Mouse (Mus musculus) liver, embryonic 11.5 days (tissue): Measurements from ENCODE around the gene Cdadc1. TPM values are rescaled to one million over a fixed set of nuclear protein-coding genes. Genes with fewer than 3 reads are reported as not detected.
A peak's percentile ranks its signal among the peaks of the same experiment; 100 is the strongest.

Experiments
- ATAC-seq: fragments of 200-750 bp; cut with Nextera tagmentation; replicated peaks from 2 replicates; pipeline ENCODE4 v1.8.0; 2017; ENCODE audit warnings: moderate number of reproducible peaks, mild to moderate bottlenecking, moderate TSS enrichment, moderate library complexity; ENCODE audit not compliant: low FRiP score
- DNase-seq: peaks from one replicate; pipeline ENCODE4 v3.0.0-alpha.2; 2017; ENCODE audit warnings: low spot score
- H3K27ac ChIP-seq: fragments of 300-500 bp; sonication (generic); 2 replicates; pipeline ENCODE4 v1.5.1; 2014; ENCODE audit warnings: mild to moderate bottlenecking, low read depth, low read length, control low read depth
- H3K27me3 ChIP-seq: fragments of 300-500 bp; sonication (generic); replicated peaks from 2 replicates; pipeline ENCODE4 v1.6.1; 2014; ENCODE audit warnings: low read length, mixed read lengths; ENCODE audit not compliant: control insufficient read depth, insufficient read depth
- H3K36me3 ChIP-seq: fragments of 300-500 bp; sonication (generic); 2 replicates; pipeline ENCODE4 v1.6.1; 2014; ENCODE audit warnings: mild to moderate bottlenecking, low read length, moderate library complexity, mixed read lengths; ENCODE audit not compliant: control insufficient read depth, insufficient read depth
- H3K4me1 ChIP-seq: fragments of 300-500 bp; sonication (generic); replicated peaks from 2 replicates; pipeline ENCODE4 v1.6.1; 2014; ENCODE audit warnings: low read length, mixed read lengths; ENCODE audit not compliant: control insufficient read depth, insufficient read depth
- H3K4me2 ChIP-seq: fragments of 300-500 bp; sonication (generic); 2 replicates; pipeline ENCODE4 v1.6.1; 2014; ENCODE audit warnings: mild to moderate bottlenecking, control low read depth, moderate library complexity
- H3K4me3 ChIP-seq: fragments of 300-500 bp; sonication (generic); 2 replicates; pipeline ENCODE4 v1.5.1; 2014; ENCODE audit warnings: low read depth, low read length, control low read depth
- H3K9ac ChIP-seq: fragments of 300-500 bp; sonication (generic); 2 replicates; pipeline ENCODE4 v1.6.1; 2014; ENCODE audit warnings: low read depth, low read length, control low read depth
- H3K9me3 ChIP-seq: fragments of 300-500 bp; sonication (generic); 2 replicates; pipeline ENCODE4 v1.6.1; 2016; ENCODE audit warnings: low read length, inconsistent platforms, mixed read lengths; ENCODE audit not compliant: control insufficient read depth
- WGBS: fragments of 180-500 bp; shearing (Covaris S2); extraction: QIAGEN DNeasy Blood & Tissue Kit; methylation state at CpG from one replicate; pipeline ENCODE4 v1.1.7; 2014; 5-methylcytosine and 5-hydroxymethylcytosine counted together
- polyA plus RNA-seq: library from polyadenylated mRNA; unstranded; fragments of >200 nt; fragmentation: Nextera tagmentation; extraction: Ambion mirVana; gene quantifications from 2 replicates; pipeline ENCODE4 v1.2.1, GENCODE M21; 2014

The Cdadc1 gene
- polyA plus RNA-seq, 1 experiment from 2014 or later: 25.8 TPM

DNA sequence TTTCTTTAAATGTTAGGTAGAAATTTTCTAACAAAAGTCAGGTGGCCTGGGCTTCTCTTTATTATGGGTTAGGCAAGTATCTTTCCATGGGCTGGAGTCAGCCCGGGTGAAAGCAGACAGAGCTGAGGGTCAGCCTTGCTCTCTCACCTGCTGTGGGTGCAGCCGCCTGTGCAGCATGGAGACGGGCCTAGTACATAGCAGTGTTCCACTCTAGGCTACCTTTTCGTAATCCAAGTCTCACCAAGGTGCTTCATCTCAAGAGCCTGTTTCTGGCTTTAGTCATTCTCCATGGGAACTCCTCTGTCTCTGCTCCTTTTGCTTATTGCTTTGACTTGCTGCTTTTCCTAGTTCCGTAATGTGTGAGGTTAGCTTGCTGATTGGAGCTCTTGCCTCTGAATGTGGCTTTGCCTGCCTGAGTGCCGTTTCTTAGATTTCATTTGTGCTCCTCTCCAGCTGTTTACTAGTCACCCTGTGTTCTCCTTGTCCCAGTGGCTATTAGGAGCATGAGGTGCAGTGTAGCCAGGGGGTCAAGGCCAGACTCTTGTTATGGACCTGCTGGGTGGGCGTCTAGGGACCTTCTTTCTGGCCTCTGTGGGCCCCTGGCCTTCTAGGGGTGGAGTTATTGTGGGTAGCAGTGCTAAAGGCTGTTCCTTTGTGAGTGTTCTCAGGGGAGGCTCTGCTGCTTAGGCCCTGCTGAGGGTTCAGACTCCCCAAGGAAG lies 51.4 kb downstream of the Cdadc1 start:
- H3K9ac ChIP-seq: no peak overlapping the region
- H3K4me3 ChIP-seq: no peak overlapping the region
- no peaks in the 10 kb centered on the region for H3K9me3 ChIP-seq
- no peak overlapping the region for H3K27ac ChIP-seq
- no peak overlapping the region for H3K4me2 ChIP-seq
- 85% methylated on average over 7 of the region's 7 CpGs for WGBS
- DNase-seq: peak; percentile 22
- H3K27me3 ChIP-seq: no peaks in the 10 kb centered on the region
- no peaks in the 10 kb centered on the region; the same call in 1 of the 2 replicates for H3K36me3 ChIP-seq
- no peak for ATAC-seq
- peaks cover 3% of the 10 kb centered on the region; the same call in 1 of the 2 replicates for H3K4me1 ChIP-seq

DNA sequence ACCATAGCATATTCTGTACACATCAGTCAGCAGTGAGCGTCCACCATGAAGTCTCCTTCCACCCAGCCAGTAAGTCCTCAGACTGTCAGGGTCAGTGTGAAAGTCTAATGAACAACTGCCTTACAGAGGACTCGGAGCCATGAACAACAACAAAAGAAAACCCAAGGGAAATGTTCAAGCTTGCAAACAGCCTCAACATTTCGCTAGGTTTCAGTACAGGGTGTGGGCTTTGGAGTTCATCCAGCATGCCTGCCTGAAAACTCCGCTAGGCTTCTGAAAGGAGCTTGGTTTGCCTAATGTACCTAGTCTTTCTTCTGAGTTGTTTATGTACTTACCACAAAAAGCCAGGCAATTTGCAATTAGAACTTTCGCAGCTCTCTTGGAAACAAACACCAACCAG lies 53.8 kb downstream of the Cdadc1 start:
- Histone ChIP-seq H3K4me1 (no peaks in the 10 kb centered on the region), H3K27me3 (no peaks in the 10 kb centered on the region), H3K9ac (no peak overlapping the region), H3K4me3 (no peak overlapping the region), H3K9me3 (no peaks in the 10 kb centered on the region), H3K27ac (no peak overlapping the region), H3K36me3 (no peaks in the 10 kb centered on the region; the same call in 1 of the 2 replicates), H3K4me2 (no peak overlapping the region)
- DNase-seq: peak; percentile 25
- 89% methylated on average over 5 of the region's 5 CpGs for WGBS
- ATAC-seq: no peak

DNA sequence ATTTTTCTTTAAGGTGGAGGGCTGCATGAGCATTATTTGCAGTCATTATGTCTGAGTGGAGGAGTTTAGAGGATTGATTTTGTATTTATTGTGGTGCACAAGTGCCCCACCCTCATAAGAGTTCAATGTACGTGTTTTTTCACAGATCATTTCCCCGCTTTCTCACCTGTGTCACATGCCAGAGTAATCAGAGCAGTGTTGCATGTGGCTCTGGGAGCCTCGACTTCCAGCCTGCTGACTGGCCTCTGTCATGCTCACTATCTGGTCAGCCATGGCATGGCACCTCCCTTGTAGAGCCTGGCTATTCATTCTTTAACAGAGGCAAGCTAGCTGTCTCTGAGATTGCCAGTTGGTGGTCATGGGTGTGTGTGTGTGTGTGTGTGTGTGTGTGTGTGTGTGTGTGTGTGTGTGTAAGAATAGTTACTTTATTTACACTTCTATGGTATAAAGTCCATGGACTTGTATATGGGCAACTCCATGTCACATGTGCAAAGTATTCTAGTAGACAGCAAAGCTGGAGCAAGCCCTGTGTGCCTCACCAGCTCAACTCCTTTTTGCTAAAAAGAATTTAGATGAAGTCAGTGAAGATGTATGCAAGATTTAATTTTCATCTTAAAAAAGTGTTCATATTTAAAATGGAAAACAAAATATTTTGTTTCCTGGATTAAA lies 54.5 kb downstream of the Cdadc1 start:
- peak; percentile 9 for DNase-seq

DNA sequence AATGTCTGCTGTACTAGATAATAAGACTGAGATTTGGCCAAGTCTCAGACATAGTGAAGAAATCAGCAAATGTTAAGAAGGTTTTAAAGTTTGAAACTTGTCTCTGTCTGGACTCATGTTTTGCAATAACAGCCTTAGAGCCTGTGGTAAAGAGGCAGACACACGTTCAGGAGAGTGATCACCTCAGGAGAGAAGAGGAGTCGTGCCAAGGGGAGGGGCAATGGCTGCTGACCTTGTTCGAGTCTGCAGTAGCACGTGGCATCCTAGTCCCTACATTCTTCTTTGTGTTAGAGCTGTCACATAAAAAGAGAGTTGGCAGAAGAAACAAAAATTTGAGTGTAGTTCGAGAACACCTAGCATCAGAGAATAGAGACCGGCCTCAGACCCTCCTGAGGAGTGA lies 57.0 kb downstream of the Cdadc1 start:
- no peaks in the 10 kb centered on the region for H3K4me1 ChIP-seq
- no peak for ATAC-seq
- H3K27ac ChIP-seq: no peak overlapping the region
- H3K4me3 ChIP-seq: no peak overlapping the region
- no peaks in the 10 kb centered on the region for H3K9me3 ChIP-seq
- no peaks in the 10 kb centered on the region for H3K27me3 ChIP-seq
- WGBS: 84% methylated on average over 6 of the region's 6 CpGs
- no peak overlapping the region for H3K4me2 ChIP-seq
- H3K36me3 ChIP-seq: no peaks in the 10 kb centered on the region
- no peak for DNase-seq
- no peak overlapping the region for H3K9ac ChIP-seq

More for the DNA sequence above, 54.5 kb downstream of the Cdadc1 start:
- Histone ChIP-seq H3K4me1 (no peaks in the 10 kb centered on the region), H3K4me3 (no peak overlapping the region), H3K4me2 (no peak overlapping the region), H3K9ac (no peak overlapping the region), H3K27me3 (no peaks in the 10 kb centered on the region), H3K27ac (no peak overlapping the region), H3K9me3 (no peaks in the 10 kb centered on the region), H3K36me3 (no peaks in the 10 kb centered on the region; the same call in 1 of the 2 replicates)
- no peak for ATAC-seq
- WGBS: 77% methylated on average over 3 of the region's 3 CpGs

DNA sequence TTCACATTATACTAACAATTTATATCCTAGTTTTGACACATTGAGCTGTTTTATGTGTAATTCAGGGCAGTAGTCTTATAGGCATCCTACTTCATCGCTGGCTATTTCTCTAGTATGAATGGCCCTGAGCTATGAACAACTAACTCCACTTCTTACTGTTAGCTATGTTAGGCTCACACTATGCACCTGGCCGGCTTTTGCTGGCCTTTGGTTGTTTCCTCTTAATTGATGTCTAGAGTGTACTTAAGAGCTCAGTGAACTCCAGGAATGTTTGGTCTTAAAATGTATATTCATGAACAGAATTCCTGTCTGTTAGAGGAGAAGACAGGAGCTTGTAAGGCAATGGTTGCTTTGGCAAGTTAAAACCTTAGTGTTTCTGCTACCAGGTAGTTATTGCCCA lies 57.5 kb downstream of the Cdadc1 start:
- Histone ChIP-seq H3K27ac (no peak overlapping the region), H3K4me2 (no peak overlapping the region), H3K4me1 (no peaks in the 10 kb centered on the region), H3K4me3 (no peak overlapping the region), H3K9ac (no peak overlapping the region), H3K27me3 (no peaks in the 10 kb centered on the region), H3K36me3 (no peaks in the 10 kb centered on the region), H3K9me3 (no peaks in the 10 kb centered on the region)
- DNase-seq (no peak), ATAC-seq (no peak)
- 93% methylated on average over 2 of the region's 2 CpGs for WGBS

DNA sequence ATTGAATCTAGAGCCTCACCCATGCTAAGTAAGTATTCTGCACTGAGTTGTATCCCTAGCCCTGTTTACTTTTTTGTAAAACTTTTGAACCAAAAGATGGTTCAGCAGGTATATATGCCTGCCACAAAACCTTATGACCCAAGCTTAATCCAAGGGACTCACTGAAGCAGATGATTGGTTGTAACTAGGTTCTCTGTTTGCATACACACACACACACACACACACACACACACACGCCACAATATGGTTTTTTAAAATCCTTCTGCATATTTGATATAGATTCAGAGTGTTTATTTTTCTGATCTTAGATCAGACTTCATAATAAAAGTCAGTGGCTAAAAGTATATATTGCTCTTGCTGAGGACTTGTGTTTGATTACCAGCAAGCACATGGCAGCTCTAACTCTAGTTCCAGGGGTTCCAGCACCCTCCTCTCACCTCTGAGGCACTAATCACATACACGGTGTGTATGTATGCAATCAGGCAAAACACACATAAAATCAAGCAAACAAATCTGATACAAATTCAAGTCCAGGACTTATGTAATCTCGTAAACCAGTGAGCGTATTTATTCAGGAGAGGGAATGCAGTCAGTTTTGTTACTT lies 59.8 kb downstream of the Cdadc1 start:
- Histone ChIP-seq H3K4me1 (no peaks in the 10 kb centered on the region), H3K36me3 (no peaks in the 10 kb centered on the region), H3K9me3 (no peaks in the 10 kb centered on the region), H3K4me3 (no peak overlapping the region), H3K27me3 (no peaks in the 10 kb centered on the region), H3K4me2 (no peak overlapping the region), H3K9ac (no peak overlapping the region), H3K27ac (no peak overlapping the region)
- WGBS: 86% methylated on average over 4 of the region's 4 CpGs
- DNase-seq (no peak), ATAC-seq (no peak)

DNA sequence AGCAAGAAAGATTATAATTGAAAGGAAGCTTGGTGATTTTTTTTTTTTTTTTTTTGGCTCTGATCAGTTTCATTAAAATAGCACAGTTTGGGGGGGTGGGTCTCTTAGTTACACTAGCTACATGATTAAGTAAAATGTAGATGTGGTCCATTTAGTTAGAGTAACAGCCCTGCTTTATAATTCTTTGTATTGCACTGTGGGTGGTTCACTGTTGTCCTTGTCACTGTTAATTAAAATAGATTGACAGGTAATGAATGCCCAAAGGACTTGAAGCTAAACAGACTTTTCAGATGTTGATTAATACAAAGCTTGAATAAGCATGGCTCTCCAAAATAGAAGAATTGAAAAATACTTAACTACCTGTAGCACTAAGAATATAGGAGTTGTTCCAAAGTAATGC lies 63.9 kb downstream of the Cdadc1 start:
- no peak for DNase-seq
- H3K27me3 ChIP-seq: no peaks in the 10 kb centered on the region
- H3K9ac ChIP-seq: no peak overlapping the region
- no peaks in the 10 kb centered on the region for H3K36me3 ChIP-seq
- no peak overlapping the region for H3K27ac ChIP-seq
- H3K9me3 ChIP-seq: no peaks in the 10 kb centered on the region
- H3K4me1 ChIP-seq: no peaks in the 10 kb centered on the region
- no peak overlapping the region for H3K4me2 ChIP-seq
- H3K4me3 ChIP-seq: no peak overlapping the region
- ATAC-seq: no peak

DNA sequence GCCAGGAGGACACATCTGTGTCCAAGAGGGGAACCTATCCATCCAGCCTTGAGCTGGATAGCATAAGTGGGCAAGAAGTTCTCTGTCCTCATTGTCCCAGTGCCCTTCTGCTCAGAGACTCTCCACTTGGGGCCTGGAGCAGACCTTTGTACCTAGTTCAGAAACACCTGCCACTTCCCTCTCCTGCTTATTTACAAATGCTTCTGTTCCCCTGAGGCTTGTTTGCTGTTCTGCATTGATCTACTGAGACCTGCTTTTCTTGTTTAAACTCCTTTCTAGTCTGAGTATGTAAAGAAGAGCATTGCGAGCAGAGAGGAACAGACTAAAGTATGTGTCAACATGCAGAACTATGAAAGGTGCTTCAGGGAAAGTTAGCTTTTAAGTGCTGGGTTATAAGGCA lies 64.8 kb downstream of the Cdadc1 start:
- Histone ChIP-seq H3K4me2 (no peak overlapping the region), H3K9me3 (no peaks in the 10 kb centered on the region), H3K27ac (no peak overlapping the region), H3K36me3 (no peaks in the 10 kb centered on the region), H3K4me1 (no peaks in the 10 kb centered on the region), H3K9ac (no peak overlapping the region), H3K27me3 (no peaks in the 10 kb centered on the region), H3K4me3 (no peak overlapping the region)
- ATAC-seq (no peak; the same call in 1 of the 2 replicates), DNase-seq (no peak)
- WGBS: 66% methylated on average over 1 of the region's 1 CpGs
